Mouse (Mus musculus) liver (tissue): ENCODE measurements around the gene Frmd4a.
A peak's percentile ranks its signal among the peaks of the same experiment; 100 is the strongest.

Experiments
- DNase-seq: peaks from one replicate; pipeline ENCODE4 v3.0.0-alpha.2; 2020; ENCODE audit warnings: mixed read lengths

The Frmd4a gene

GRCm38 (mm10) chr2:4501257-4502027 is 483.9 kb downstream of the Frmd4a start:
- DNase-seq = no peak

GRCm38 (mm10) chr2:4504413-4504812 is 486.9 kb downstream of the Frmd4a start:
- no peak for DNase-seq

DNA sequence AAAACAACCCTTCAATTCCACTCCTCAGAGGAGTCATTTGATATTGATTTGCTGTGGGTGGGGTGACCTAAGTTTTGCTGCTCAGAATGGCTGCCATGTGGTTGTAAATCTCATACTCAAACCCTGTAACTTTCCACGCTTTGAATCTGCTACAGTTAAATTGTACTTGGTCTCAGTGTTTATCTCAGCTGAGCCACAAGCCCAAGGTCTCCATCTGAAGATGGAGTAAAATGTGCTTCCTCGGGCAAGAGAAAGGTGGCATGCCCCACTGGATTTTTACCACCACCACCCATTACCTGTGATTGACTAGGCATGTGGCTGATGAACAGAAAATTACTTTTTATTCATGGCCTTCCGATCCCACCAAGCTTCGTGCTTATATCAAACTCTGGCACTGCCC is 488.2 kb downstream of the Frmd4a start:
- no peak for DNase-seq

DNA sequence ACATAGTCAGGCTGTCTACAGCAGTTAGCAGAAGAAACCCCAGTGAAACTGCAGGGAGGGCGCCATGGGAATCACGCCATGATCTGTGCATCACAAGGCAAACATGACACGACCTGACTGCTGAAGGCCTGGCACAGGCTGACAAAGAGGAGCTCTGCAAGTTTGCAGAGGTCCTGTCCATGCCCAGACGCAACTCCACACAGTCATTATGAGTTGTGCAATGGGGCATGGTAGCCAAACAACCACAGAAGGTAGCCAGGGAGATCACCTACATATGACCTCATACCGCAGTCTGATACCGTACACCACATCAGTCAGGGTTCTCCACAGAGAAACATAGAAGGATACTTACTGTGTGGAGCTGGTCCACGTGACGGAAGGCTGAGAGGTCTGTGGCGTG is 489.1 kb downstream of the Frmd4a start:
- no peak for DNase-seq

- DNase-seq = no peak
Observed at GRCm38 (mm10) chr2:4507887-4508615, 490.5 kb downstream of the Frmd4a start.

GRCm38 (mm10) chr2:4508959-4509615 is 491.6 kb downstream of the Frmd4a start:
- no peak for DNase-seq

GRCm38 (mm10) chr2:4509739-4510138 is 492.2 kb downstream of the Frmd4a start:
- DNase-seq = no peak

DNA sequence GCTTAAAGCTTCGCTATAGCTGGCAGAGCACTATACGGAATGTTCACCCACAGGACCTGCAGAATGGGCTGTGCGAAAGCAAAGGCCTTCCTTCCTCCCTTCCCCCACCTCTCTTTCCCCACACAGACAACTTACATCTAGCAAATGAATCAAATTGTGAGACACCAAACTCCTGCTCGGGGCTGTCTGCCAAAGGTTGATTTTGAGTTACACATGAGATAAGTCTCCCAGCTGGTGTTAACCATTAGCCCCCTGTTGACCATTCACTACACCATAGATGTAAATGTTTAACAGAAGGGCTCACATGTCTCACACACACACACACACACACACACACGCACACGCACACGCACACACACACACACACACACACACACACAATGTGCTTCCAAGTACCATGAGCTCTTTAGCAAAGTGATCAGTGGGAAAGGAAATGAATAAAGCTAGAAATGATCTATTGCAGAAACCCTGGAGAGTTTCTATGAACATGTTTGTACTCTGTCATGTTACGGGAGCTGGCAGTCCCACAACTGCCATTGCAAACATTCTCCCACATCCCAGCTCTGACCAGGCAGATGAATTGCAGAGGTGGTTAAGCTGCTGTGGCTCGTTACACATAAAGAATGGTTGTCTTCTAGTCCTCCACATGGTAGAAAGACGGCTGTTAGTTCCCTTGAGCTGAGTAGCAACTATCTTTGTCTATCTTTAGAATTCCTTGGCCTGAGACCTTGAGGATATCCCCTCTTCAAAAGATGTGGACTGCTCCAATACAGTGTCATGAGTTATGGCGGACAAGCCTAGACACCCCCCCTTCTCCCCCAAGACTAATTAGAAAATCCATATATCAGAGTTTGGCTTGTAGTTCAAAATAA is 492.9 kb downstream of the Frmd4a start:
- no peak for DNase-seq

DNA sequence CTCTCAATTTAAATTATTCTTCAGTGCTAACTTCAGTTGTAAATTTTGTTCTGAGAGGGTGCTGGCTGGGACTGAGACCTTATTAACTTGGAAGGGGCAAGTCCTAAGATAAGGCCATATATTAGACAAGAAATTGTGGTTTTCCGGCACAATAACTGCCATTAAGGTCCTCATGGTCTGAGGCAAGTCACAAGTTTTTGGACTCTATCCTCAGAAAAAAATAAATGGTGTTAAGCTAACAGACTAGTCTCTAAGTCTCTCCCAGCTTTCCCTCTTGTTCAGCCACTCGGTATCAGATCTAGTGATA is 493.5 kb downstream of the Frmd4a start:
- no peak for DNase-seq

DNA sequence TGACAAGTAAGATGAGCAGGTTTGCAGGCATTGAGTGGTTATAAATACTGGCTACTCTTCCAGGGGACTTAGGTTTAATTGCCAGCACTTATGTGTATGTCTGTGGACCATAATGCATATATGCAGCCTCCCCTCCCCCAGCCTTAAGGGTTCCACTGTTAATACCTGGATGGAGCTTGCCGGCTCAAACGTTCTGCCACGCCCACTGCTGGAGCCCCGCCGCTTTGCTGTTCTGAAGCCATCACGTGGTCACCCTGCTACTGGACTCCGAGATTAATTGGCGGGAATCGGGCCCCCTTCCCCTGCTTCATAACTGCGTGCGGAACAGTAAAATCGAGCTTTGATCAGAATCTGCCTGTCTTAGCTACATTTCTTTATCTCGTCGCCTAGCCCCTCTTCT is 495.1 kb downstream of the Frmd4a start:
- DNase-seq = no peak

- no peak for DNase-seq
Observed at GRCm38 (mm10) chr2:4515910-4516309, 498.4 kb downstream of the Frmd4a start.

- DNase-seq = no peak
Observed at GRCm38 (mm10) chr2:4516819-4517552, 499.5 kb downstream of the Frmd4a start.

GRCm38 (mm10) chr2:4517553-4518125 is 500.1 kb downstream of the Frmd4a start:
- peak; percentile 27 for DNase-seq

DNA sequence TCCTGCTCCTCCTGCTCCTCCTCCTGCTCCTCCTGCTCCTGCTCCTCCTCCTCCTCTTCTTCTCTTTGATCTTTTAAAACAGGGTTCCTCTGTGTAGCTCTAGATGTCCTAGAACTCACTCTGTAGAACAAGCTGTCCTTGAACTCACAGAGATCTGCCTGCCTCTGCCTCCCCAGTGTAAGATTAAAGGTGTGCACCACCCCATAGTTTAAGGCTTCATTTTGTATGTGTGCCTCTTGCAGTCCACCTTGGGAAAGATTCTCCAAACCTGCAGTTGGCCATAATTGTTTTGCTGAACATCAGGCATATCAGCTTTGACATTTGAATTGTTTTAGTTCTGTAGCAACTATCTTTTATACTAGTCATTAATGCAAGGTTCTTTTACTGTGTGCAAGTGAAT is 501.0 kb downstream of the Frmd4a start:
- DNase-seq = no peak

GRCm38 (mm10) chr2:4522769-4523487 is 505.4 kb downstream of the Frmd4a start:
- DNase-seq = no peak

DNA sequence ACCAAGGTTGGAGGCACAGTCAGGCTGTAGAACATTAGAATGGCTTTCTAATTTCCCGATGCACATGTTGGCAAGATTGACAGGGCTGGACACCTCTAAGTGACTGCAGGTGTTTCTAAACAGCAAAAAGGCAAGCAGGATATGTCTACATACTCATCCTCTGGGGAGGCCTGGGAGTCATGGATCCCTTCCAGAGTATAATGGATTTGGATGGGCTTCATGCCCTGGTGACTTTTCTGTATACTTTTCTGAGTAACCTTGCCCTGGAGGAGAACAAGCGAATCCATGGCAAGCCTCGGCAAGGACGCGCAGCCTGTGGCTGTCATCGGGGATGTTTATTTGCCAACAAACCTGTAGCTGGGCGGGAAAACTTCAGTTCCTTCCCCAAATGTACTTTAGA is 509.6 kb downstream of the Frmd4a start:
- DNase-seq = no peak

DNA sequence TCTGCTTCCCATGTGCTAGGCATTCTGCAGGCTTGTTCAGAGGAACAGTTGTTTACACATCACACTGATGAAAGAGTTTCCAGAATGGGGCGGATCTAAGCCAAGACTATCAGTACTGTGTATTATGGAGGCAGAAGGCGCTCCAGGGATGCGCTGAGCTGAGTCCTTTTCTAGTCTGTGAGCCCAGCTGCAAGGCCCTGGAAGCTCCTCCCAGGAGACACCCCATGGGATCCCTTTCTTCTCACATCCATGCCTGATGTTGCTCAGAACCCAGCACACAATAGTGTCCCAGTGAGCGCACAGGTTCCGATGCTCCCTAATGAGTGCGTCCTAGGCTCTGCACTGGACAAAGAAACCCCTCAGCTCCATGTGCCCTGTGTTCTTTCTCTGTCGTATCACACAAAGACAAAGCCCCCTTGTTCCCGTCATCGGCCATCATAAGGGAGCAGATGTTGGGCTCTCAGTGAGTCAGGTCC is 511.8 kb downstream of the Frmd4a start:
- no peak for DNase-seq

GRCm38 (mm10) chr2:4531533-4532197 is 514.1 kb downstream of the Frmd4a start:
- DNase-seq = no peak

GRCm38 (mm10) chr2:4532198-4532568 is 514.7 kb downstream of the Frmd4a start:
- no peak for DNase-seq

- no peak for DNase-seq
Observed at GRCm38 (mm10) chr2:4532945-4533344, 515.4 kb downstream of the Frmd4a start.
